Mouse (Mus musculus) limb, embryonic 14.5 days (tissue): ENCODE measurements around the gene Ptpdc1. TPM values are rescaled to one million over a fixed set of nuclear protein-coding genes. Genes with fewer than 3 reads are reported as not detected.

Experiments
- ATAC-seq: fragments of 200-750 bp; cut with Nextera tagmentation; 2 replicates; pipeline ENCODE4 v1.8.0; 2017; ENCODE audit warnings: low read depth, moderate number of reproducible peaks, moderate TSS enrichment; ENCODE audit not compliant: low FRiP score
- DNase-seq: peaks from one replicate; pipeline ENCODE4 v3.0.0-alpha.2; 2015; ENCODE audit warnings: low spot score
- H3K27ac ChIP-seq: fragments of 300-500 bp; sonication (generic); replicated peaks from 2 replicates; pipeline ENCODE4 v1.5.1; 2014; ENCODE audit warnings: low read depth, mild to moderate bottlenecking, low read length, moderate library complexity, mixed read lengths
- H3K27me3 ChIP-seq: fragments of 300-500 bp; sonication (generic); 2 replicates; pipeline ENCODE4 v1.6.1; 2014; ENCODE audit warnings: low read length, mixed read lengths; ENCODE audit not compliant: control insufficient read depth, insufficient read depth
- H3K36me3 ChIP-seq: fragments of 300-500 bp; sonication (generic); 2 replicates; pipeline ENCODE4 v1.6.1; 2014; ENCODE audit warnings: mild to moderate bottlenecking, low read length, moderate library complexity, mixed read lengths; ENCODE audit not compliant: control insufficient read depth, insufficient read depth
- H3K4me1 ChIP-seq: fragments of 300-500 bp; sonication (generic); 2 replicates; pipeline ENCODE4 v1.6.1; 2014; ENCODE audit warnings: antibody characterized with exemption, low read length, mixed read lengths; ENCODE audit not compliant: control insufficient read depth, insufficient read depth
- H3K4me2 ChIP-seq: fragments of 300-500 bp; sonication (generic); replicated peaks from 2 replicates; pipeline ENCODE4 v1.6.1; 2014; ENCODE audit warnings: low read depth, mild to moderate bottlenecking, low read length, moderate library complexity; ENCODE audit not compliant: severe bottlenecking
- H3K4me3 ChIP-seq: fragments of 300-500 bp; sonication (generic); replicated peaks from 2 replicates; pipeline ENCODE4 v1.5.1; 2014; ENCODE audit warnings: low read length
- H3K9ac ChIP-seq: fragments of 300-500 bp; sonication (generic); 2 replicates; pipeline ENCODE4 v1.6.1; 2014; ENCODE audit warnings: mild to moderate bottlenecking, low read depth, low read length, moderate library complexity; ENCODE audit not compliant: severe bottlenecking
- H3K9me3 ChIP-seq: fragments of 300-500 bp; sonication (generic); 2 replicates; pipeline ENCODE4 v1.6.1; 2016; ENCODE audit warnings: low read length; ENCODE audit not compliant: control insufficient read depth
- POLR2A ChIP-seq: fragments of 200-500 bp; IDR thresholded peaks from 2 replicates; pipeline ENCODE4 v1.8.0; 2012; ENCODE audit warnings: inconsistent platforms, mild to moderate bottlenecking, moderate library complexity, borderline replicate concordance; ENCODE audit not compliant: insufficient read depth, insufficient read length; ENCODE audit errors: extremely low read depth
- WGBS: fragments of 180-500 bp; shearing (Covaris S2); extraction: QIAGEN DNeasy Blood & Tissue Kit; methylation state at CpG from one replicate; pipeline ENCODE4 v1.1.7; 2014; 5-methylcytosine and 5-hydroxymethylcytosine counted together
- polyA plus RNA-seq, 2 experiments: library from polyadenylated mRNA; depleted of rRNA in 1 of 2; stranded (reverse) in 1 of 2; unstranded in 1 of 2; fragments of >200 nt; fragmentation: Nextera tagmentation in 1 of 2; extraction: Ambion mirVana in 1 of 2; gene quantifications; 2 replicates each; pipeline versions ENCODE4 v1.2.1 to v1.2.3; 2012 to 2014

Gene Ptpdc1
- polyA plus RNA-seq, 2 experiments, result 16.3 to 20.2 TPM

- H3K4me2 ChIP-seq, result peak overlapping the region; percentile 35; the same call in 1 of the 2 replicates
- TF ChIP-seq POLR2A, result no peak
- no peak for DNase-seq
- H3K27me3 ChIP-seq, result peaks cover 80% of the 10 kb centered on the region
- H3K4me3 ChIP-seq, result peak overlapping the region; percentile 11; the same call in 1 of the 2 replicates
- WGBS, result 2% methylated on average over 33 of the region's 33 CpGs
- peaks cover 22% of the 10 kb centered on the region for H3K4me1 ChIP-seq
- no peaks in the 10 kb centered on the region for H3K36me3 ChIP-seq
- no peak for ATAC-seq
- H3K9me3 ChIP-seq, result no peaks in the 10 kb centered on the region
- H3K9ac ChIP-seq, result no peak overlapping the region
- H3K27ac ChIP-seq, result no peak overlapping the region
These were observed 33.3 kb upstream of the Ptpdc1 start for GRCm38 (mm10) chr13:48658588-48659253.

GRCm38 (mm10) chr13:48657791-48658190 is 32.3 kb upstream of the Ptpdc1 start:
- DNase-seq (no peak), ATAC-seq (no peak)
- 7% methylated on average over 9 of the region's 9 CpGs for WGBS
- H3K27me3 ChIP-seq, result peaks cover 72% of the 10 kb centered on the region
- no peaks in the 10 kb centered on the region for H3K36me3 ChIP-seq
- TF ChIP-seq POLR2A, result no peak
- no peak overlapping the region for H3K27ac ChIP-seq
- peaks cover 22% of the 10 kb centered on the region for H3K4me1 ChIP-seq
- H3K4me2 ChIP-seq, result no peak overlapping the region
- no peak overlapping the region for H3K4me3 ChIP-seq
- H3K9me3 ChIP-seq, result no peaks in the 10 kb centered on the region
- H3K9ac ChIP-seq, result no peak overlapping the region

DNA sequence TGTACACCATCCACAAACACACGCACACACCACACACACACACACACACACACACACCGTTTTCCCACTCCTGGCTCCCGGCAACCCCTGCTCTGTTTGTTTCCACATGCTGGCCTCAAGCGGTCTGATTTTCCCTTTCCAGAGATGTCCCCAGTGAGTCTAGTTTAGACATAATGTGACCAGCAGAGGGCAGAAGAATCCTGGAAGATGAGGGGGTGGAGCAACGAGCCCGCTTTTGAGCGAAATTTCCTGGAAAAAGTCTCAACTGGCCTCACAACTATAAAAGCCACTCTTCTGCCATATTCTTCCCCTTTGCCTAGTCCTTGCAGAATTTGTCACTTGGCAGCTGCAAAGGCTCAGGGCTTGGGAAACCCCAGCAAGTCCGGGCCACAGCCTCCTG is 30.2 kb upstream of the Ptpdc1 start:
- no peak for TF ChIP-seq POLR2A
- H3K9me3 ChIP-seq, result no peaks in the 10 kb centered on the region
- H3K4me2 ChIP-seq, result no peak overlapping the region
- H3K27me3 ChIP-seq, result peaks cover 52% of the 10 kb centered on the region
- DNase-seq, result peak; percentile 80
- ATAC-seq, result peak; percentile 69; the same call in 1 of the 2 replicates
- no peak overlapping the region for H3K4me3 ChIP-seq
- no peak overlapping the region for H3K9ac ChIP-seq
- 4% methylated on average over 8 of the region's 8 CpGs for WGBS
- no peak overlapping the region for H3K27ac ChIP-seq
- no peaks in the 10 kb centered on the region for H3K36me3 ChIP-seq
- H3K4me1 ChIP-seq, result peaks cover 22% of the 10 kb centered on the region

DNA sequence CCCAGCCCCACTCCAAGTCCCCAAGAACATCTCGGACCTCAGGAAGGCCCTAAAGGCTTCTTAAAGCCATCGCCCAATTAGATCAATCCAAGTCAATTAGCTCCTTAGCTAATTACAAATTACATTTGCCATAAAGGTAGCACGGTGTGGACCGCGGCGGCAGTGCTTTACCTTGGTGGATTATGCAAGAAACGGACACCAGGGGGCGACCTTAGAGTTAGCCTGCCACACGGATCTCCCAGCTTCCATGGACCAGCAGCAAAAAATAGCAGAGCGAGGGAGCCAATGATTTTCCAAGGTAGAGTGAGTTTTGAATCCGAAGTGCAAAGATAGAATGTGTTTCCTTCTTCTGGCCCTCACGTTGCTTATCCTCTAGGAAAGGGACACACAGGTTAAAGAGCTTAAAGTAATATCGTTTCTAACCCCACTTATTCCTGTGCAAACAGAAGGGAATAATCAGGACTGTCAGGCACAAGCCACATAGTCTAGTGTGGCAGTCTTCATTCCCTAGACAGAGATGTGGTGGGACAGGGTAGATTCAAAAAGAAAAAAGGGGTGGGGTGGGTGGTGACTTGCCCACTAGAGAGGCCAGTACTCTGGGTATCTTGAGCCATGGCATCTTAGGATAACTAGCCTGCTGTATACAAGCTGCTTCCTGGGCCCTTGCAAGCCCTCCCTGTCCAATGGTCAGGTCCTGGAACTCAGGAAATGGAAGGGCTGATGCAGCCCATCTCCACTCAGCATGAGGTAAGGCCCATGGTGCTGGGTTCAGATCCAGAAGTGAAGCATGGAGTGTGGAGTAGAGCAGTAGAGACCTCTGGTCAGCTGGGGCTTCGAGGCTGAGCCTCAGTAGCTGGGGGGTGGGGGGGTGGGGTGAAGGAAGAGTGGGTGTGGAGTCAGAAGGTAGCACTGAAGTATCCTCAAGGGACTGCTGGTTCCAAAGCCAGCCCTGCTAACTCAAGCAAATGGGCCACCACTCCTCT is 28.6 kb upstream of the Ptpdc1 start:
- H3K9ac ChIP-seq, result no peak overlapping the region
- no peak overlapping the region for H3K4me2 ChIP-seq
- peak; percentile 71 for DNase-seq
- H3K36me3 ChIP-seq, result no peaks in the 10 kb centered on the region
- H3K4me1 ChIP-seq, result peaks cover 9% of the 10 kb centered on the region; the same call in 1 of the 2 replicates
- peaks cover 36% of the 10 kb centered on the region for H3K27me3 ChIP-seq
- no peak overlapping the region for H3K4me3 ChIP-seq
- peak; percentile 62; the same call in 1 of the 2 replicates for ATAC-seq
- no peak overlapping the region for H3K27ac ChIP-seq
- WGBS, result 8% methylated on average over 14 of the region's 14 CpGs
- no peaks in the 10 kb centered on the region for H3K9me3 ChIP-seq
- no peak for TF ChIP-seq POLR2A

GRCm38 (mm10) chr13:48651132-48652065 is 25.9 kb upstream of the Ptpdc1 start:
- no peak overlapping the region for H3K9ac ChIP-seq
- H3K27ac ChIP-seq, result no peak overlapping the region
- 62% methylated on average over 6 of the region's 6 CpGs for WGBS
- no peak for DNase-seq
- no peak overlapping the region for H3K4me2 ChIP-seq
- H3K27me3 ChIP-seq, result peaks cover 10% of the 10 kb centered on the region
- H3K9me3 ChIP-seq, result no peaks in the 10 kb centered on the region
- no peak for ATAC-seq
- no peaks in the 10 kb centered on the region for H3K36me3 ChIP-seq
- no peak for TF ChIP-seq POLR2A
- H3K4me1 ChIP-seq, result peaks cover 3% of the 10 kb centered on the region; the same call in 1 of the 2 replicates
- H3K4me3 ChIP-seq, result no peak overlapping the region
